Mouse (Mus musculus) heart, embryonic 15.5 days (tissue): ENCODE results near the gene Mcub. TPM values are rescaled to one million over a fixed set of nuclear protein-coding genes. Genes with fewer than 3 reads are reported as not detected.

Experiments used
- ATAC-seq: fragments of 200-750 bp; cut with Nextera tagmentation; replicated peaks from 2 replicates; pipeline ENCODE4 v1.8.0; 2017; ENCODE audit warnings: low read depth, moderate TSS enrichment; ENCODE audit not compliant: insufficient number of reproducible peaks, insufficient read depth, low FRiP score
- H3K27ac ChIP-seq: fragments of 300-500 bp; sonication (generic); 2 replicates; pipeline ENCODE4 v1.5.1; 2015; ENCODE audit warnings: mild to moderate bottlenecking, inconsistent platforms
- H3K27me3 ChIP-seq: fragments of 300-500 bp; sonication (generic); 2 replicates; pipeline ENCODE4 v1.6.1; 2015; ENCODE audit warnings: inconsistent platforms
- H3K36me3 ChIP-seq: fragments of 300-500 bp; sonication (generic); 2 replicates; pipeline ENCODE4 v1.6.1; 2015; ENCODE audit warnings: mild to moderate bottlenecking, inconsistent platforms
- H3K4me1 ChIP-seq: fragments of 300-500 bp; sonication (generic); replicated peaks from 2 replicates; pipeline ENCODE4 v1.6.1; 2015; ENCODE audit warnings: inconsistent platforms
- H3K4me2 ChIP-seq: fragments of 300-500 bp; sonication (generic); 2 replicates; pipeline ENCODE4 v1.6.1; 2015; ENCODE audit warnings: inconsistent platforms, mild to moderate bottlenecking, moderate library complexity
- H3K4me3 ChIP-seq: fragments of 300-500 bp; sonication (generic); 2 replicates; pipeline ENCODE4 v1.5.1; 2015; ENCODE audit warnings: mild to moderate bottlenecking, inconsistent platforms
- H3K9ac ChIP-seq: fragments of 300-500 bp; sonication (generic); 2 replicates; pipeline ENCODE4 v1.6.1; 2015; ENCODE audit warnings: mild to moderate bottlenecking, inconsistent platforms
- H3K9me3 ChIP-seq: fragments of 300-500 bp; sonication (generic); replicated peaks from 2 replicates; pipeline ENCODE4 v1.6.1; 2016; ENCODE audit warnings: inconsistent platforms
- WGBS: fragments of 180-500 bp; shearing (Covaris S2); methylation state at CpG from one replicate; pipeline ENCODE4 v1.1.7; 2015; ENCODE audit warnings: mixed read lengths; 5-methylcytosine and 5-hydroxymethylcytosine counted together
- polyA plus RNA-seq: library from polyadenylated mRNA; unstranded; fragments of >200 nt; fragmentation: Nextera tagmentation; extraction: Ambion mirVana; gene quantifications from 2 replicates; pipeline ENCODE4 v1.2.1, GENCODE M21; 2015

The Mcub gene
- polyA plus RNA-seq = 4.4 and 9.4 TPM in 2 replicates

GRCm38 (mm10) chr3:129969432-129970395 is at the start of gene Mcub:
Mcub (minus strand) TSS chr3:129970206.
- peaks cover 21% of the 10 kb centered on the region for H3K27me3 ChIP-seq
- H3K4me2 ChIP-seq = peak within 1 kb of the TSS; percentile 98
- WGBS = under 1% methylated on average over 63 of the region's 63 CpGs
- H3K9me3 ChIP-seq = no peaks in the 10 kb centered on the region
- peaks cover 21% of the 10 kb centered on the region for H3K4me1 ChIP-seq
- ATAC-seq = peak; percentile 74
- H3K36me3 ChIP-seq = no peaks in the 10 kb centered on the region
- no peak within 1 kb of the TSS for H3K27ac ChIP-seq
- peak within 1 kb of the TSS; percentile 76 for H3K4me3 ChIP-seq
- H3K9ac ChIP-seq = peak within 1 kb of the TSS; percentile 51

- H3K4me3 ChIP-seq = no peak overlapping the region
- H3K27ac ChIP-seq = no peak overlapping the region
- H3K4me2 ChIP-seq = no peak overlapping the region
- no peaks in the 10 kb centered on the region for H3K4me1 ChIP-seq
- H3K36me3 ChIP-seq = peaks cover 26% of the 10 kb centered on the region
- 77% methylated on average over 2 of the region's 2 CpGs for WGBS
- H3K9ac ChIP-seq = no peak overlapping the region
- H3K9me3 ChIP-seq = no peaks in the 10 kb centered on the region
- ATAC-seq = no peak
- H3K27me3 ChIP-seq = no peaks in the 10 kb centered on the region
These were observed 42.9 kb upstream of the Mcub start for GRCm38 (mm10) chr3:130012943-130013342.

- no peak overlapping the region for H3K4me3 ChIP-seq
- no peak overlapping the region for H3K9ac ChIP-seq
- H3K27ac ChIP-seq = no peak overlapping the region
- ATAC-seq = no peak
- WGBS = 65% methylated on average over 1 of the region's 1 CpGs
- no peaks in the 10 kb centered on the region for H3K9me3 ChIP-seq
- no peaks in the 10 kb centered on the region for H3K4me1 ChIP-seq
- no peaks in the 10 kb centered on the region for H3K27me3 ChIP-seq
- H3K36me3 ChIP-seq = peaks cover 42% of the 10 kb centered on the region
- H3K4me2 ChIP-seq = no peak overlapping the region
These were observed 41.2 kb upstream of the Mcub start for GRCm38 (mm10) chr3:130011236-130011635.

- no peak for ATAC-seq
These were observed 36.1 kb upstream of the Mcub start for GRCm38 (mm10) chr3:130006141-130006540.

GRCm38 (mm10) chr3:130000926-130001325 is 30.9 kb upstream of the Mcub start:
- H3K36me3 ChIP-seq = peaks cover 84% of the 10 kb centered on the region

More at GRCm38 (mm10) chr3:130006141-130006540, 36.1 kb upstream of the Mcub start:
- Histone ChIP-seq H3K36me3 (peaks cover 77% of the 10 kb centered on the region), H3K9me3 (no peaks in the 10 kb centered on the region), H3K9ac (no peak overlapping the region), H3K4me1 (no peaks in the 10 kb centered on the region), H3K27me3 (no peaks in the 10 kb centered on the region), H3K4me3 (no peak overlapping the region), H3K4me2 (no peak overlapping the region), H3K27ac (no peak overlapping the region)
- WGBS = 88% methylated on average over 7 of the region's 7 CpGs

GRCm38 (mm10) chr3:129998526-129998925 is 28.5 kb upstream of the Mcub start:
- H3K4me2 ChIP-seq = no peak overlapping the region
- no peaks in the 10 kb centered on the region for H3K9me3 ChIP-seq
- H3K4me3 ChIP-seq = no peak overlapping the region
- no peaks in the 10 kb centered on the region for H3K27me3 ChIP-seq
- no peak overlapping the region for H3K9ac ChIP-seq
- no peak overlapping the region for H3K27ac ChIP-seq
- WGBS = 75% methylated on average over 6 of the region's 6 CpGs
- H3K4me1 ChIP-seq = 0 out of 2 replicates have a peak, but pooled peaks cover 2% of the 10 kb centered on the region
- no peak for ATAC-seq
- peaks cover 85% of the 10 kb centered on the region for H3K36me3 ChIP-seq

More at GRCm38 (mm10) chr3:130000926-130001325, 30.9 kb upstream of the Mcub start:
- 92% methylated on average over 11 of the region's 11 CpGs for WGBS
- Histone ChIP-seq H3K9ac (no peak overlapping the region), H3K4me3 (no peak overlapping the region), H3K9me3 (no peaks in the 10 kb centered on the region), H3K27me3 (no peaks in the 10 kb centered on the region), H3K4me1 (0 out of 2 replicates have a peak, but pooled peaks cover 2% of the 10 kb centered on the region), H3K4me2 (no peak overlapping the region), H3K27ac (no peak overlapping the region)
- no peak for ATAC-seq

- no peak overlapping the region for H3K4me3 ChIP-seq
- 69% methylated on average over 7 of the region's 7 CpGs for WGBS
- H3K4me1 ChIP-seq = 0 out of 2 replicates have a peak, but pooled peaks cover 2% of the 10 kb centered on the region
- no peaks in the 10 kb centered on the region for H3K27me3 ChIP-seq
- no peaks in the 10 kb centered on the region for H3K9me3 ChIP-seq
- no peak overlapping the region for H3K4me2 ChIP-seq
- H3K9ac ChIP-seq = no peak overlapping the region
- ATAC-seq = no peak
- H3K36me3 ChIP-seq = peaks cover 85% of the 10 kb centered on the region
- H3K27ac ChIP-seq = no peak overlapping the region
These were observed 28.0 kb upstream of the Mcub start for GRCm38 (mm10) chr3:129998001-129998400.

GRCm38 (mm10) chr3:129997324-129997723 is 27.3 kb upstream of the Mcub start:
- Histone ChIP-seq H3K4me2 (no peak overlapping the region), H3K27me3 (no peaks in the 10 kb centered on the region), H3K4me3 (no peak overlapping the region), H3K36me3 (peaks cover 85% of the 10 kb centered on the region), H3K9me3 (no peaks in the 10 kb centered on the region), H3K4me1 (0 out of 2 replicates have a peak, but pooled peaks cover 2% of the 10 kb centered on the region), H3K27ac (no peak overlapping the region), H3K9ac (no peak overlapping the region)
- WGBS = 82% methylated on average over 3 of the region's 3 CpGs
- no peak for ATAC-seq

GRCm38 (mm10) chr3:129987297-129987696 is 17.3 kb upstream of the Mcub start:
- Histone ChIP-seq H3K9me3 (no peaks in the 10 kb centered on the region), H3K4me3 (no peak overlapping the region), H3K27me3 (no peaks in the 10 kb centered on the region), H3K4me2 (no peak overlapping the region), H3K9ac (no peak overlapping the region), H3K4me1 (no peaks in the 10 kb centered on the region), H3K27ac (no peak overlapping the region), H3K36me3 (peaks cover 91% of the 10 kb centered on the region)
- WGBS = 92% methylated on average over 13 of the region's 13 CpGs
- ATAC-seq = no peak

GRCm38 (mm10) chr3:129985335-129985734 is 15.3 kb upstream of the Mcub start:
- no peaks in the 10 kb centered on the region for H3K4me1 ChIP-seq
- H3K9ac ChIP-seq = no peak overlapping the region
- H3K9me3 ChIP-seq = no peaks in the 10 kb centered on the region
- H3K27me3 ChIP-seq = no peaks in the 10 kb centered on the region
- no peak overlapping the region for H3K4me3 ChIP-seq
- WGBS = 93% methylated on average over 4 of the region's 4 CpGs
- peaks cover 74% of the 10 kb centered on the region for H3K36me3 ChIP-seq
- ATAC-seq = no peak
- H3K4me2 ChIP-seq = no peak overlapping the region
- H3K27ac ChIP-seq = no peak overlapping the region

GRCm38 (mm10) chr3:129984797-129985196 is 14.8 kb upstream of the Mcub start:
- H3K27me3 ChIP-seq = no peaks in the 10 kb centered on the region
- 90% methylated on average over 5 of the region's 5 CpGs for WGBS

More at GRCm38 (mm10) chr3:129984797-129985196, 14.8 kb upstream of the Mcub start:
- no peak overlapping the region for H3K9ac ChIP-seq
- no peak overlapping the region for H3K27ac ChIP-seq
- no peak for ATAC-seq
- no peak overlapping the region for H3K4me3 ChIP-seq
- peaks cover 69% of the 10 kb centered on the region for H3K36me3 ChIP-seq
- no peak overlapping the region for H3K4me2 ChIP-seq
- H3K9me3 ChIP-seq = no peaks in the 10 kb centered on the region
- no peaks in the 10 kb centered on the region for H3K4me1 ChIP-seq
